Mouse (Mus musculus): ENCODE results near the gene Foxn4.

Gene Foxn4

DNA sequence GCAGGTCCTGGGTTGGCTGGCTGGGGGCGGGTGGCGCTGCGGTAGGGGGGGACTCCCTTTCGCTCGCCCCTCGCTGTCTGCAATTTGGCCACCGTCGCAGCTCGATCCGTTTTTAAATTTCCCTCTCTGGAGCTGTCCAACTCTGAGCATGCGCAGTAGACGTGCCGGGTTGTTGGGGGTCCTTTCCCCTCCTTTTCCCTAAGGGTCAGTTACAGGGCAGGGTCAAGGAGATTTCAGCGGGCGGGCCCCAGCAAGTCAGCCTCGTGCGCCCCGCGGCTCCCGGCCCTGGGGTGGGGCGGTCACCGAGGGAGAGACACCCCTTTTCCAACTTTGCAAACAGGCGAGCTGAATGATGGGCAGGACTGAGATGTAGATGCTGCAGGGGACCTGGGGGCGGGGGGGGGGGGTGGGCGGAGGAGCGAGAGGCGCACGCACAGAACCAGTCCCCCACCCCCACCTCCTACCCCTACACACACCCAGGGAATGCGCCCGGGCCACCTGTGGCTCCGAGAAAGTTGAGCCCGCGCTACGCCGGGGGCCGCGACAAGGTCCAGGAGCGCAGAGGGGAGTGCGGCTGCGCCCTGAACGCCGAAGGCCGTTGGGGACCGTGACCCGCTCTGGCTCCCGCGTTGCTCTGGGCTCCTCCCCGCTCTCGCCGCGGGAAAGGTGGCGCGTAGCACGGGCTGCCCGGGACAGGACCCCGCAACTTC is at the start of gene Foxn4:
Gene Foxn4, minus strand, starts transcription at position 115 of the 710 bp plus-strand sequence.
- no peak for DNase-seq (ENCODE audit: low spot score in 2 of 2)

DNA sequence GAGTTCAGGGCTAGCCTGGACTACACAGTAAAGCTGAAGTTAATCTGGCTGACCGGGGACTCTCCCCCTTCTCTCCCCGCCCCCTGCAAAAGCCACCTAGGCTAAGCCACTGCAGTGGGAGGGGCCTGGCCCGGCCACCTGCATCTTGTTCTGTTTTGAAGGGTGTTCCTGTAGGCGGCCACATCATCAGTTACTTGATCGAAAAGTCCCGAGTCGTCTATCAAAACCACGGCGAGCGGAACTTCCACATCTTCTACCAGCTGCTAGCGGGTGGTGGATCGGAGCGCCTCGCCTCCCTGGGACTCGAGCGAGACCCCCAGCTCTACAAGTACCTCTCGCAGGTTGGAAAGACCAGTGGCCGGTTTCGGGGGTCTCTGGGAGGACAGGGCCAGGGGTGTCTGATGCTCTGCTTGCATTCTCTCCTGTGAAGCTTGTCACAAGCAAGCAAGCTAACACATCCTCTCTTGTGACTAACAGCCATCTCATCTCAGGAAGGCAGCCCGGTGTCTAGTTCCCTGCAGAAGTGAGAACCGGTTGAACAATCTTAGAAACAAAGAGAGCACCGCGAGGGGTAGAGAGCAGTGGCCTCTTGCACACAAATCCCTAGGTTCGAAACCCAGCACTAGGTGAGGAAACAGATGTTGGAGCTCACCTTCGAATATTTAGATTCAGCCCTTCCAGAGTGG is 49.6 kb upstream of the Foxn4 start:
- DNase-seq (ENCODE audit: low spot score in 2 of 2), result no peak

- DNase-seq (ENCODE audit: low spot score in 2 of 2), result no peak
These were observed 36.1 kb upstream of the Foxn4 start for GRCm38 (mm10) chr5:114309680-114310036.

GRCm38 (mm10) chr5:114308765-114309679 is 35.4 kb upstream of the Foxn4 start:
- DNase-seq (ENCODE audit: low spot score in 2 of 2), result no peak

GRCm38 (mm10) chr5:114306496-114306895 is 32.9 kb upstream of the Foxn4 start:
- DNase-seq (ENCODE audit: low spot score in 2 of 2), result no peak

DNA sequence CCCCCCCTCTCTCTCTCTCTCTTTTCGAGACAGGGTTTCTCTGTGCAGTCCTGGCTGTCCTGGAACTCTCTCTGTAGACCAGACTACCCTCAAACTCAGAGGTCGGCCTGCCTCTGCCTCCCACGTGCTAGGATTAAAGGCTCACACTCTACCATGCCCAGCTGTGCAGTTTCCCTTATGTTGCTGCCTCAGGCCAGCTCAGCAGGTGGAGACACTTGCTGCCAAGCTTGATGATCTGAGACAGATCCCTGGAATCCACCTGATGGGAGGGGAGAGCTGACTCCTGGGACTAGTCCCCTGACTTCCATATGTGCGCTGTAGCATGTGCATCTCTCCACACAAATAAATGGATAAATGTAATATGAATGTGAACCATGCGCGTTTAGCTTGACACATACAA is 29.6 kb upstream of the Foxn4 start:
- no peak for DNase-seq (ENCODE audit: low spot score in 2 of 2)

GRCm38 (mm10) chr5:114299883-114300610 is 26.4 kb upstream of the Foxn4 start:
- no peak for DNase-seq (ENCODE audit: low spot score in 2 of 2)

DNA sequence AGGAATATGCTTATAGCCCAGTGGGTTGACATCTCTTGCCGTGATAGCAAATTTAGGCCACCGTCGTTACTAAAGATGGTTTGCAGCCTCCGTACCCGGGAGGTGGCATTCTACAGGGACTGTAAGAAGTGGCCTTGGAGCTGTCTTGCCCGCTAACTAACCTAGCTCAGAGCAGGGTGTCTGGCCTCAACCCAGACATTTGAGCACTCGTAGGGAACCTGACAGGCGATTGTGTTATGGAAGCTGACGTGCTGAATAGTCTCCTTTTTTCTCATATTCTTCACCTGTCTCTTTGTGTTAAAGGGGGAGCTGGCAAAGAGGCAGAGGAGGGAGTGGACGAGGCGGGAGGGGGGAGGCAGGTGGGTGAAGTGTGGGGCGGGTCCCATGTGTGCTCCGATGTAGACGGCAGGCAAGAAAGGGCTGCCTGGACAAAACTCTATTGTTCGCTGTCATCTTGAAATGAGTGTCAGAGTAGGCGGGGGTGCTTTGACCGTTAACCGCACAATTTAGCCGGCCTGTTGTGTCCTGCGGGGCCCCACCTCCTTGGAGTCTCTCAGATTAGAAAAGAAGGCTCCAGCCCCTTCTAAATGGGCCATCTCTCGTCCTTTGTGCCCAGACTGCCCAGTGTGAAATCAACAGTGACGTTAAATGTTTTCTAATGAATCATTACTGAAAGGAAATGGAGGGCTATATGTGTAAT is 25.7 kb upstream of the Foxn4 start:
- DNase-seq (ENCODE audit: low spot score in 2 of 2), result no peak

DNA sequence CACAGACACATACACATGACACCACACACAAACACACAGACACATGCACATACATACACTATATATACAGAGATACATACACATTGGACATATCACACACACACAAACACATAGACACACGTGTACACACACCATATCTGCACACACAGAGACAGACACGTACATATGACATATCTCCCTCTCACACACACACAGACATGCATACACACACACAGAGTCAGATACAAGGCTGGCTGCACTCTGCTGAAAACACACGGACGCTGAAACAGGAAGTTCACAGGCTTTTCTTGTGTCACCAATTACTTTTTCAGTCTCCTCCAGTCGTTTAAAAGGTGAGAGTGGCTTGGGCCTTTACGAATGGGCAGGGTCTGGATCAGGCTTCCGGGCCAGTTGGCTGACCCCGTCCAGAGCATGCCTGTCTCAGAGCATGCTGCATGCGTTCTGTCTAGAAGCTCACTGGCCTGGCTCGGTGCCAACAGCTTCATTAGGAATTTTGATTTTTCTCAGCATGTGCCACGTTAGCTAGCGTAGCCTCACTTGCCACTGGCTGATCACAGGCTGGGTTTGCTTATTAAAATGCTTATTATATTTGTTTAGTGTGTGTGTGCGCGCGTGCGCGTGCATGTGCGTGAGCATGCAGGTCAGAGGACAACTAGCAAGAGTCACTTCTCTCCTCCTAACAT is 24.7 kb upstream of the Foxn4 start:
- DNase-seq (ENCODE audit: low spot score in 2 of 2), result no peak

- DNase-seq (ENCODE audit: low spot score in 2 of 2), result no peak
These were observed 23.4 kb upstream of the Foxn4 start for GRCm38 (mm10) chr5:114296693-114297631.

DNA sequence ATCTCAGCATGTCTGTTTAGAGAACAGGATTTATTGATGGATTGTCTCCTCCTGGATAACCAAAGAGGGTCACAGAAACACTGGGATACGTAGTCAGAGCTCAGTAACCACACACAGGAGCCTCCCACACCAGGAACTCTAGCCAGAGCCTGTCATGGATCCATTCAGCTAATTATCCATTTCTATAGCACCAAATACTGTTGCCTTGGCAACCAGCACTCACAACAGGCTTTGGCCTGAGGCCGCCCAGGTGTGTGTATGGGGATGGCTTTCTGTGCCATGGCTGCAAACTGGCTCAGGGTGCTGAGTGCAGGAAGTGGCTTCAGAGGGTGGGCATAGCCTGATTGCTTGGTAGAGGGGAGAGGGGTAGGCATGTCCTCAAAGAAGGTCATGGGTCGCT is 16.4 kb upstream of the Foxn4 start:
- no peak for DNase-seq (ENCODE audit: low spot score in 2 of 2)

DNA sequence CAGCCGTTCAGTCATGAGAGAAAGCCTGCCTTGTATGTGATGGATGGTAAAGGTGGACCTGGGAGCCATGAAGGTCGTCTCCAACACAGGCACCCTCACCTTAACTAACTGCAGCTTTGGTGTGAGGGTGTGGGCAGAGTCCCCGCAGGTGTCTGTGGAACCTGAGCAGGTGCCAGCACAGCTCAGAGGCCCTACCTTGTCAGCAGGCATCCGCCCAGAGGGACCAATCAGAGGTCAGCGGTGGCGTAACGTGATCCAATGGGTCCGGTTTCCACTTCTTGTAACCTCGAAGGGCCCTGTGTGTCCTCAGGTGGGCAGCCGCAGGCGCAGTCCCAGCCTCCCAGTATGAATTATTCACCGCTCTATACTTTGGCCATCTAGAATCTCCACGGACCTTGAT is 15.3 kb upstream of the Foxn4 start, which contains the start of gene Myo1h:
Gene Myo1h, plus strand, starts transcription at position 293 of the 400 bp plus-strand sequence.
- no peak for DNase-seq (ENCODE audit: low spot score in 2 of 2)

DNA sequence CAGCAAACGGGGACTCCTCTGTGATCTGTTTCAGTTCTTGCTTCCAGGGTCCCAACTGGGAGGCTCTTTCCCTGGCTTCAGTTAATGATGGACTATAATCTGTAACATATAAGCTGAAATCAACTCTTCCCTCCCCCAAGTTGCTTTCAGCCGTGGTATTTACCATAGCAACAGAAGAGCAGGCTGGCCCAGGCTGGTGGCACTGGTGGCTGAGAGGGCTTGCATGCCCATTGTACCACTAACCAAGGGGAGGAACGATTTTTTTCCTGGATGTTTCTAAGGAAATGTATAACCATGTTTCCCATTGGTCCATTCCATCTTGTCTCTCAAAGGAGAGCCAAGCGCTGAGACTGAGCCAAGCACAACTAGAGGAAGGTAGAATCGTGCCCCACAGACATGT is 14.8 kb upstream of the Foxn4 start:
- no peak for DNase-seq (ENCODE audit: low spot score in 2 of 2)

DNA sequence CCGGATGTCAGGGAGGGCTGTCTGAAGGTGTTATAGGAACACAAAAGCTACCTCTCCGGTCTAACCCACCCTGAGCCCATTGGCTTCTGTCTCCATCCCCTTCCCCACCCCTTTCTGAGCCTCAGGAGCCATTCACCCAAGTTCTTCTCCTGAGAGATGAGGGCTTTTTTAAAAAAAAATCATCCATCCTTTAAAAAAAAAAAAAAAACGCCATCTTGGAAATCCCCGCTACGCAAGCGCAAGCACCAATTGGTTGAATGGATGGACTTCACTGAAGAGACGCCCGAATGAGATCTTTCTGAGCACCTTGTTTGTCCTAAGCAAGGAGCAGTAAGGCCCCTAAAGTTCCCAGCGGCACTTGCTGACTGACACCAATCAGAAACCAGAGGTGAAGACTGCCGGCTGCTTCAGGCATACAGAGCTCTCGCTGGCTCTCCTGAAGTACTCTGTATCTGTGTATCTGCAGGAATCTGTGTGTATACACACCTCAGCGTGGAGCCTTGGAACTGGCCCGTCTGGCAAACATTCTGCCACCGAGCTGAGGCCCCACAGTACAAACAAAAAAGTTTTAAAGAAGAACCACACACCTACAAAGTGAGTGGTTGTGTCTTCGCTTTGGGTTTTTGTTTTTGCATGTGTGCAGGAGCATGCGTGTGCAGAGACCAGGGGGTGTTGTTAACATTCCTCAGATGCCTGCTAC is 13.4 kb upstream of the Foxn4 start:
- no peak for DNase-seq (ENCODE audit: low spot score in 2 of 2)

DNA sequence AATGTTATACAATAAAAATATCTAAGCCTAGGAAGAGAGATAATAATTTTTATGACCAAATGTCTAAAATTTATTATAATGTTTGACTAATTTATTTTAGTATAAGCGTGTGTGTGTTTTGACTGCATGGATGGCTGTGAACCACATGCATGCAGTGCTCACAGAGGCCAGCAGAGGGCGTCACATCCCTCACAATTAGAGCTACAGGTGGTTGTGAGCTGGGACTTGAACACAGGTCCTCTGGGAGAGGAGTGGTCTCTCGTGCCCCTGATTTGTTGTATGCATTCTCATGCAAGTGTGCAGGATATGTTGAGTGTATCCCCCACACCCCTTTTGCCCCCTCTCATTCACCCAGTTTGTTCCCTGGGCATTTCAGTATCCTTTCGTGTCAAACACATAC is 12.5 kb upstream of the Foxn4 start:
- no peak for DNase-seq (ENCODE audit: low spot score in 2 of 2)

- DNase-seq (ENCODE audit: low spot score in 2 of 2), result no peak
These were observed 11.7 kb upstream of the Foxn4 start for GRCm38 (mm10) chr5:114285398-114285700.

DNA sequence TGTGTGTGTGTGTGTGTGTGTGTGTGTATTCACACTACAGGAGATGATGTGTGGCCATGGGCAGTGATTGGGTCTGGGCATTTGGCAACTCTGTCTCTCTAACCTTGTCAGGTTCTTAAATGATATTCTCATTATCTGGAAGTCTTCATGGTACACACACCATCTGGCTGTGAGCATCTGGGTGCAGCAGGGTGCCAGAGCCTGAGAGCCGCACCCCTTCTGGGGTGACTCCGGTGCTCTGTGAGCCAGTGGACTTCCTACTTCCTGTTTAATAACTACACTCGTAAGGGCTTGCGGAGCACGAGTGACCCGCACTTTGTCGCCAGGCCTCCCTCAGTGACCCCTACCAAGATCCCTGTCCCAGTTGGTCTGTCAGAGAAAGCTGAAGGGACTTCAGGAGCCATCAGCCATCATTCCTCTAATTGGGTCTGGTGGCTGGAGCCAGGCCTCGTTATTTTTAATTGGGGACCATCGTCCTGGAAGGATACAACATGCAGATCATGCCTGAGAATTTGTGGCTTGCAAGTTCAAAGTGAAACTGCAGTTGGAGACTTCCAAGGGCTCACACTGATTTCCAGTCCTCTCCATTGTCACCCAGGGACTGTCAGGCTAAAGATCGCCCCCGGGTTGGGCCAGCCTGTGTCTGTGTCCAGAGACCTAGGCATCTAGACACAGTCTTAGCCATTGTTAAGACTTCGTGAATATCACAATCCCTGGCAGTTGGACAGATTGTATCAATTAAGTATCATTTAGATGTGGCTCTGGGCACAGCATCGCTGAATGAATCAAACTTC is 11.2 kb upstream of the Foxn4 start:
- no peak for DNase-seq (ENCODE audit: low spot score in 2 of 2)

- DNase-seq (ENCODE audit: low spot score in 2 of 2), result no peak
These were observed 8.7 kb upstream of the Foxn4 start for GRCm38 (mm10) chr5:114282346-114282745.
